Mouse (Mus musculus): ENCODE measurements around the gene Psmb3.

DNA sequence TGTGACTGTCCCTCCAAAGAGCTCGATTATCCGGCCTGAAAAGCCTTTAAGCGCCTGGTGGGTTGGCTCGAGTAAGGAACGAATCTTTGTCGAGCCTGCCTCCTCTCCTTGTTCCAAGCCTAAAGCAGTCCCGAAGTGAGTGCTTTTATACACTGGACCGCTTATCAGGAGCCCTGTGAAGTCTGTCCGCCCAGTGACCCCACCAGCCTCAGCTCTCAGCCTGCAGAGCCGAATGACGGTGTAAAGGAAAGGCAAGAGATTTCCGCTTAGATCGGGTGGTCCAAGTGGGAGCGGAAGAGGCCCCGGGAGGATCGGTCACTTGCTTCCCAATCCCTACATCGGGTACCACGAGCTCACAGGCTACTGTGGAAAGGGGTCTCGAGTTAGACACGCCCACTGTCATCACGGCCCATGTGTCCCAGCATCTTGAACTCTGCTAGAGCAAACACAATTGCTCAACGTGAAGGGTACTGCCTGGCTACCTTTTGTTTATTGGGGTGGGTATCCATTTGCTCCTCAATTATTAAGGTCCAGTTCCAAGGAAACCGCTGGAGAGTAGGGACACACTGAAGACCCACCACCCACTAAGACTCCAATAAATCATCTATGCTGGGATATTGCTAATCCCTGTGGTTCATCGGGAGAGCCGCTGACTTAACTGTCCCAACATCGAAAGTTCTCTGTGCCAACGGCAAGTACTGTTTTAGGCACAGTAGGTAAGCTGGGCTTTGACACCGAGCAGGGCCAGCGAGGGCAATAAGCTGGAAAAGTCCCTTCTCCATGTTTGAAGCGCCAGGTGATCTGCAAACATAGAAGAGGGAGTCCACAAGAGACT, 2.2 kb upstream of the Psmb3 start:
- TF ChIP-seq GATA1 (IDR thresholded peaks at IDR 0.05; ENCODE audit: borderline replicate concordance, low read length) = no peak
- TF ChIP-seq CTCF (IDR thresholded peaks at IDR 0.05; ENCODE audit: low read depth, low read length) = no peak
